Mouse (Mus musculus) megakaryocyte, embryonic 14.5 days (primary cell): ENCODE results near the gene Mymx. TPM values are rescaled to one million over a fixed set of nuclear protein-coding genes. Genes with fewer than 3 reads are reported as not detected.
A peak's percentile ranks its signal among the peaks of the same experiment; 100 is the strongest.

Source experiments
- H3K27me3 ChIP-seq: replicated peaks from 2 replicates; pipeline ENCODE3; 2012; ENCODE audit warnings: inconsistent platforms
- H3K36me3 ChIP-seq: replicated peaks from 2 replicates; pipeline ENCODE3; 2012; ENCODE audit warnings: low read length, inconsistent platforms, mixed read lengths
- H3K4me1 ChIP-seq: 2 replicates; pipeline ENCODE4 v1.6.1; 2012; ENCODE audit warnings: inconsistent platforms
- H3K4me3 ChIP-seq: replicated peaks from 2 replicates; pipeline ENCODE3; 2012; ENCODE audit warnings: moderate library complexity, mild to moderate bottlenecking, inconsistent platforms
- H3K9me3 ChIP-seq: 2 replicates; pipeline ENCODE4 v1.6.1; 2012; ENCODE audit warnings: inconsistent platforms
- FLI1 ChIP-seq: IDR thresholded peaks from 2 replicates; pipeline ENCODE4 v1.6.1; 2012; ENCODE audit warnings: low read length, inconsistent platforms, mixed read lengths
- GATA1 ChIP-seq: IDR thresholded peaks from 3 replicates; pipeline ENCODE4 v1.6.1; 2012; ENCODE audit warnings: mixed read lengths, low read length, inconsistent platforms, borderline replicate concordance
- polyA plus RNA-seq: library from polyadenylated mRNA; stranded (reverse); fragments of >175 nt; gene quantifications from 2 replicates; pipeline ENCODE4 v1.2.3, GENCODE M21; 2012; ENCODE audit warnings: low replicate concordance; ENCODE audit not compliant: insufficient read depth

The Mymx gene
- polyA plus RNA-seq, 1 experiment, result not detected

- TF ChIP-seq GATA1 (no peak), FLI1 (no peak)
- peaks cover 11% of the 10 kb centered on the region for H3K9me3 ChIP-seq
- H3K4me1 ChIP-seq, result peaks cover 53% of the 10 kb centered on the region
- H3K36me3 ChIP-seq, result peaks cover 31% of the 10 kb centered on the region
- peaks cover 78% of the 10 kb centered on the region for H3K27me3 ChIP-seq
- no peak overlapping the region for H3K4me3 ChIP-seq
Observed at GRCm38 (mm10) chr17:45589844-45590243, 12.1 kb downstream of the Mymx start.

GRCm38 (mm10) chr17:45589236-45589635, 12.7 kb downstream of the Mymx start:
- H3K36me3 ChIP-seq, result peaks cover 31% of the 10 kb centered on the region

DNA sequence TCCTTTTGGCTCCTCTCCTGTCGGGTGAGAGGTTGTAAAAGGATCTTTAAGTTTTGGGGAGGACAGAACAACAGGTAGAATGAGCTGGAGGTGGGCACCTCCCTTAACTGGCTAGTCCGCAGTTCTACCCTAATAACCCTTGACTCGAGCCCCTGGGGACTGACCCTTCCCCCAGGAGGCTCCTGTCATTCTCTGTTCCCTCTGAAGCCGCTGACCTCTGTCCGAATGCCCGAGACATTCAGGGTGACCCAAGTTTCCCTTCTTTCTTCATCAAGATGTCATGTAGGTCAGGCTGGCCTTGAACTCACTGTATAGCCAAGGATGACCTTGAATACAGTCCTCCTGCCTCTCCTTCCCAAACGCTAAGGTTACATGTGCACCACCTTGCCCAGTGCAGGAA, 13.5 kb downstream of the Mymx start:
- TF ChIP-seq GATA1, result no peak
- no peak for TF ChIP-seq FLI1
- H3K27me3 ChIP-seq, result peaks cover 67% of the 10 kb centered on the region
- H3K36me3 ChIP-seq, result peaks cover 31% of the 10 kb centered on the region
- H3K4me1 ChIP-seq, result peaks cover 48% of the 10 kb centered on the region
- no peak overlapping the region for H3K4me3 ChIP-seq
- peaks cover 11% of the 10 kb centered on the region for H3K9me3 ChIP-seq

More at GRCm38 (mm10) chr17:45589236-45589635, 12.7 kb downstream of the Mymx start:
- H3K27me3 ChIP-seq, result peaks cover 75% of the 10 kb centered on the region
- no peak for TF ChIP-seq GATA1
- TF ChIP-seq FLI1, result no peak
- H3K4me1 ChIP-seq, result peaks cover 53% of the 10 kb centered on the region
- peaks cover 11% of the 10 kb centered on the region for H3K9me3 ChIP-seq
- no peak overlapping the region for H3K4me3 ChIP-seq

- Histone ChIP-seq H3K9me3 (peaks cover 11% of the 10 kb centered on the region), H3K4me3 (no peak overlapping the region), H3K27me3 (peaks cover 51% of the 10 kb centered on the region), H3K36me3 (peaks cover 31% of the 10 kb centered on the region), H3K4me1 (peaks cover 36% of the 10 kb centered on the region)
- TF ChIP-seq GATA1 (no peak), FLI1 (no peak)
Observed at GRCm38 (mm10) chr17:45586449-45586837, 15.5 kb downstream of the Mymx start.

DNA sequence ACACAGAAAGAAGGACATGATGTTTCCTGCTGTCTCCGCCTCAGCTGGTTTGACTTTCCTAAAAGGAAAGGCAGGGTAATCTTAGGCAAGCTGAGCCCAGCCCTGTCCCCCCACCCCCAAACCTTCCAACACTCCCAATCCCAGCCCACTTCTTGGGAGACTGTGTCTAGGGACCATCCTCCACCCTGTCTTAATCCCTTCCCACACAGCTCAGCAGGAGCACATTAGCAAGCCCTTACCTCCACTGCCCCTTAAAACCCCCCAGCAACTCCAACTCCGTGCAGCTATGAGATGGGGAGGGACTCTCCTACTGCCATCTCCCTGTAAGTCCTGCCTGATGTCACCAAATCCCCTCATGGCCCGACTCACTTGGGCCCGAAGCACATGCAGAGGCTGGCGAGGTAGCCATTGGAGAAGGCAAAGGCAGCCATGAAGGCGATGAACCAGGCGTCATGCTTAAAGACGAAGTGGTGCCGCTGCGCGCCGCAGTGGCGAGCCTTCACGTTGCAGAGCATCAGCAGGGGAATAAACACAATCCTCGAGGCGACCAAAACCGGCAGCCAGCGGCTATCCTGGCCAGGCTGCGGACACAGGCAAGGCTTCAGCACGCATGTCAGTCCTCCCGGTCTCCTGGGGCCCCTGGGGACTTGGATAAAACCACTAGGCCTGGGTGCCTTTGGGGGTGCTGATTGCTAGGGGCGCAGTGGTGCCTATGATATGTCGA, 16.0 kb downstream of the Mymx start:
- Histone ChIP-seq H3K4me3 (no peak overlapping the region), H3K4me1 (peaks cover 36% of the 10 kb centered on the region), H3K36me3 (peaks cover 31% of the 10 kb centered on the region), H3K9me3 (peaks cover 11% of the 10 kb centered on the region), H3K27me3 (peaks cover 45% of the 10 kb centered on the region)
- TF ChIP-seq FLI1, result no peak
- TF ChIP-seq GATA1, result no peak

DNA sequence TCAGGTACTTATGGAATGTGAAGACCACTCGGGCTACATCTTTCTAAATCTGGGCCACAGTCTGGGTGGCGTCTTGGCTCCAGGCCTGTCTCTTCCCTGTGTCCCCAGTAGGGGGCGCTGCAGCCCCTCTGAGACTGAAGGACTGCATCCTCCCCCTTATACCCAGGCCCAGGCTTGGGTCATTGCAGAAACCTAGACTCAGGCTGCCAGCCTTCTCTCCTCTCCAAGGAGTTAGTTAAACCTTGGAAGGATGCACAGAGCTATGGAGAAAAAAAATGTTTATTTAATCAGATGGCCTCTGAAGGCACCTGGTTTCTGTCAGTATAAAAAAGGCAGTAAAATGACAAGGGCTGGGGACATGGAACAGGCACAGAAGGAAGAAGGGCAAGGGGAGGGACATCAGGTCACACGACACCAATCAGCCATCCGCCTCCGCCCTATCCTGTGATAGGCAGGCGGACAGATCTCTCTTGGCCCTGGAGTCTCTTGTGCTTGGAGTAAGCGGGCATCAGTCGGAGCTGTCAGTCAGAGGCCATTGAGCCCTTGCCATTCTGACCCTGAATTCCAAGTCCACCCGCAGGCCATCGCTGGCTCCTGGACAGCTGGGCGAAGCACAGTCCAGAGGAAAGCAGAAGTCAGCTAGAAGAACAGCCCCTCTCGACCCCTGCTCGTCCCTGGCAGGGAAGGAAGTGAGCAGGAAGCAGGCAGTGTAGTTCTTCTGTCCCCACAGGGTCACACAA, 16.8 kb downstream of the Mymx start:
- H3K4me1 ChIP-seq, result peaks cover 37% of the 10 kb centered on the region
- peaks cover 31% of the 10 kb centered on the region for H3K36me3 ChIP-seq
- peaks cover 39% of the 10 kb centered on the region for H3K27me3 ChIP-seq
- no peak for TF ChIP-seq FLI1
- TF ChIP-seq GATA1, result no peak
- peaks cover 11% of the 10 kb centered on the region for H3K9me3 ChIP-seq
- peak overlapping the region; percentile 53 for H3K4me3 ChIP-seq

- Histone ChIP-seq H3K9me3 (peaks cover 11% of the 10 kb centered on the region), H3K36me3 (peaks cover 24% of the 10 kb centered on the region), H3K4me1 (peaks cover 37% of the 10 kb centered on the region), H3K4me3 (peak overlapping the region; percentile 19), H3K27me3 (peaks cover 31% of the 10 kb centered on the region)
- TF ChIP-seq FLI1 (no peak), GATA1 (no peak)
Observed at GRCm38 (mm10) chr17:45584096-45584896, 17.6 kb downstream of the Mymx start.

- Histone ChIP-seq H3K9me3 (peaks cover 11% of the 10 kb centered on the region), H3K4me3 (no peak overlapping the region), H3K36me3 (peaks cover 15% of the 10 kb centered on the region), H3K4me1 (peaks cover 37% of the 10 kb centered on the region), H3K27me3 (peaks cover 19% of the 10 kb centered on the region)
- TF ChIP-seq GATA1, result no peak
- no peak for TF ChIP-seq FLI1
Observed at GRCm38 (mm10) chr17:45582715-45583355, 19.1 kb downstream of the Mymx start.

- Histone ChIP-seq H3K4me1 (peaks cover 37% of the 10 kb centered on the region), H3K36me3 (peaks cover 14% of the 10 kb centered on the region), H3K9me3 (peaks cover 11% of the 10 kb centered on the region), H3K4me3 (no peak overlapping the region), H3K27me3 (peaks cover 19% of the 10 kb centered on the region)
- TF ChIP-seq FLI1 (no peak), GATA1 (no peak)
Observed at GRCm38 (mm10) chr17:45582188-45582587, 19.7 kb downstream of the Mymx start.

GRCm38 (mm10) chr17:45581567-45581983, 20.3 kb downstream of the Mymx start:
- TF ChIP-seq GATA1 (no peak), FLI1 (no peak)
- Histone ChIP-seq H3K4me1 (peaks cover 37% of the 10 kb centered on the region), H3K36me3 (peaks cover 8% of the 10 kb centered on the region), H3K27me3 (peaks cover 19% of the 10 kb centered on the region), H3K4me3 (no peak overlapping the region), H3K9me3 (peaks cover 5% of the 10 kb centered on the region)
